Mouse (Mus musculus): ENCODE results near the gene Tmem95.

DNA sequence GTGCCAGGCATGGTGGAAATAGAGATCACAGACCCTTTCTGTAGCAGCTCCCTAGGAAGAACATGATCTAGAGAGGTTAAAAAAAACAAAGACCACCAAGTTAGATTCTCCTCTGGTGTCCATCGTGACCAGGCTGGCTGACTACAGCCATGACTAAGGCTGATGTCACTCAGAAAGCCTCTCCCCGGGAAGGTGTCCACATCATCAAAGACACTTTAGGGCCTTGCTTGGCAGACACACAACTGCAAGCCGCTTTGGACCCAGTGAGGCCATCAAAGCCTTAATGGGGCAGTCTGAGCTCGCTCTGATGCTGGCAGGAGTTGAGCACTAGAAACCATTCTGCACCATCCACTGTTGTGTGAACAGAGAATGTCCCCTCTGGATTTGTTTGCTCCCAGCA, 5.4 kb downstream of the Tmem95 start:
- TF ChIP-seq CTCF (IDR thresholded peaks at IDR 0.05; ENCODE audit: insufficient read depth, low read depth, low read length) (no peak), POLR2A (IDR thresholded peaks at IDR 0.05; ENCODE audit: insufficient read depth, low read depth, low read length) (no peak)

Measured in olfactory bulb, adult 2 months (tissue).